Mouse (Mus musculus) 3134 (cell line): ENCODE data around the gene Pelp1.
"Not testable (repeated sequence)": the region's sequence is repeated elsewhere in the genome, so short reads cannot be mapped to it uniquely, and the experiment has no call there.

Experiments
- DNase-seq: peaks from one replicate; pipeline ENCODE4 v3.0.0-alpha.2; 2011; ENCODE audit warnings: low spot score; ENCODE audit not compliant: insufficient read length; ENCODE audit errors: extremely low read depth

The Pelp1 gene

DNA sequence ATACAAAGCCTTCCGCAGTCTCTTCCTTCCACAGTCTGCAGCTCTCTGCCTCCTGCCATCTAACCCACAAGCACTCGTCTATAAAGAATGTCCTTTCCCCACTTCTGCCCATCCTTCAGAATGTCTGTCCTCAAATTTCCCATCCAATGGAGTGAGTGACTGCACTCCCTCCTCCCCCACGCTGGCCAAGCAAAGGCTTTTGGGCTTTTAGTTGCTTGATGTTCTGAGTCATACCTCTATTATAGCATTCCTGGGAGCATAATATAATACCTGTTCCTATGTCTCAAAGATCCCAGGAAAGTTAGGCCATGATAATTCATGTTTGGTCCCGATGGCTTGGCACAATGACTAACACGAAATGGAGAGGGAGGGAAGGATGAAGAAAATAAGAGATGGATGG, 21.7 kb upstream of the Pelp1 start:
- DNase-seq = peak; percentile 39

DNA sequence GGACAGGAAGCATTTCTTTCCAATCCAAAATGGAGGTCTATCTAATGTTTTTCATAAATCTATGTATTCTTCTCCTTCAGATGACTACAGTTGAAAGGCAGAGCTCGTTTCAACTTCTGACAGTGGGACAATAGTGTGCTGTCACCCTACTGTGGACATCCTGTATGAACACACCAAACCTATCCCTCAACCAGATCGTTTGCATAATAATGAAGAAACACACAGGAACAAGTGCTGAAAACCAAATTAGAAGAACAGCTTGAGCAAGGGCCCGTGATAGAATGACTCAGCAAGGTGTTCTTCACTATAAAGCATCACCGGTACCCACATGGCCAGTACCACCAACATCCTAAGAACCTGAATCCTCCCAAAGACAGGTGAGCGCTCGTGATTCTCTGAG, 16.8 kb upstream of the Pelp1 start:
- not testable (repeated sequence) for DNase-seq

GRCm38 (mm10) chr11:70419486-70419885, 9.7 kb upstream of the Pelp1 start:
- no peak for DNase-seq

- DNase-seq = no peak
These were observed 8.4 kb upstream of the Pelp1 start for GRCm38 (mm10) chr11:70418199-70418598.

GRCm38 (mm10) chr11:70413961-70414360, 4.1 kb upstream of the Pelp1 start:
- DNase-seq = peak; percentile 38

- DNase-seq = no peak
These were observed 2.8 kb upstream of the Pelp1 start for GRCm38 (mm10) chr11:70412591-70412990.

- no peak for DNase-seq
These were observed 439 bp upstream of the Pelp1 start for GRCm38 (mm10) chr11:70410297-70410643.

DNA sequence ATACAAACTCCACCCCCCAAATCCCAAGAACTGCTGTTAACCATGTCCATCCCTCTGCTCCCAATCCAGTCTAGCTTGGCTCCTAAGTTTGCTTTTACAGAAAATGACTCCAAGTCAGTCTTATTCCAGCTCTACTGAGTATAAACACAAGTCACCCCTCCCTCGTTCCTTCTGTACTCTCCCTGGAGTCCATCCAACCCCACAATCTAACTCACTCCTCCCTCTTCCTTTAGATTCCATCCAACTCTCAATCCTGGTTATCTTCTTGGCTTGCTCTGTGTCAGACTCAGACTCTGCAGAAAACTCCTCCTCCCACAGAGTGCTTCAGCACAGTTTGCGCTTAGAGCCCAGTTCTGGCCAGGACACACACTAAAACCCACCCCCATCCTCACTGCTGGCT, 6.2 kb downstream of the Pelp1 start:
- DNase-seq = no peak

GRCm38 (mm10) chr11:70389421-70389820, 20.4 kb downstream of the Pelp1 start:
- no peak for DNase-seq

DNA sequence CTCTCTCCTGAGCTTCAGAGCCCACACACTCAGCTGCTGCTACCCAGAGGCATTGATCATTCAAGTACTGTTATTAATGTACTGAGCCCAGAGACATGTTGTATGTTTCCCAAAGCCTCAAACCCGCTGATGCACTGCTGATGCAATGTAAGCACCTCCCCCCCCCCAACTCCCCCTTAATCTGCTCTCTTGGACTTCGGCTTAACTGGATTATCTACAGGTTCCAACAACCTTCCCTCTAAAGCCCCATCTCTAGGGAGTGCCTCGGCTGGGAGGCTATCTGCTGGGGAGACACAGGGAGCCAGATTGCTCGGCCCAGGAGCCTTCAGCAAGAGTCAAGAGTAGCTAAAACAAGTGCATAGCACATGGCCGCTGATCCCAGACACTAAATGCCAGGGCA, 22.4 kb downstream of the Pelp1 start:
- no peak for DNase-seq

DNA sequence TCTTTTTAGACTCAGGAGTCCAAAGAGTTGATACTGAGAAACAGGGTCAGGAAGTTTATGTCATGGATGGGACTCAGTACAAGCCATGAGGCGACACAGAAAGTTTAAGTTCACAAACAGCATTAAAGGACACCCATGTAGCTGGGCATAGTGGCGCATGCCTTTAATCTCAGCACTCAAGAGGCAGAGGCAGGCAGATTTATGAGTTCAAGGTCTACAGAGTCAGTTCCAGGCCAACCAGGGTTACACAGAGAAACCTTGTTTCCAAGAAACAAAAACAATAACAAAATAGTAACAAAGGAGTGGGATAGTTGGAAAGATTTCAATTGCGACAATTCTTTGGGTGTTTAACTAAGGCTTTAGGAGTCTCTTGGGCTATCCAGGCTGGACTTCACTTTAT, 25.7 kb downstream of the Pelp1 start:
- DNase-seq = no peak

DNA sequence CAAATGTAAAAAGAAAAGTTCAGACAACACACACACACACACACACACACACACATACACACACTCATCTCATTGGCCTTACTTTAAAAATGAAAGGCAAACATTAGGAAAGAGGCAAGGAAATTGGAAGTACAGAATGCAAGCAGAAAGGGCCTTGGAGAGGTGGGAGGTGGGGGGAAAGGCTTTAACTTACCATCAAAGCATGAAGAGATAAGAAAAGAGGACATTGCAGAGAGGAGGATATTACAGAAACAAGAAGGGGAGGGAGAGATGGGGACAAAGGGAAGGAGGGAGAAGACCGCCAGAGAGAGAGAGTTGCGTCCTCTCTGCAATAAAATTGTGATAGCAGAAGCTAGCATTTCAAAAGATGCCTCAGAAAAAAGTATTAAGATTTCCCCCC, 28.5 kb downstream of the Pelp1 start:
- no peak for DNase-seq

DNA sequence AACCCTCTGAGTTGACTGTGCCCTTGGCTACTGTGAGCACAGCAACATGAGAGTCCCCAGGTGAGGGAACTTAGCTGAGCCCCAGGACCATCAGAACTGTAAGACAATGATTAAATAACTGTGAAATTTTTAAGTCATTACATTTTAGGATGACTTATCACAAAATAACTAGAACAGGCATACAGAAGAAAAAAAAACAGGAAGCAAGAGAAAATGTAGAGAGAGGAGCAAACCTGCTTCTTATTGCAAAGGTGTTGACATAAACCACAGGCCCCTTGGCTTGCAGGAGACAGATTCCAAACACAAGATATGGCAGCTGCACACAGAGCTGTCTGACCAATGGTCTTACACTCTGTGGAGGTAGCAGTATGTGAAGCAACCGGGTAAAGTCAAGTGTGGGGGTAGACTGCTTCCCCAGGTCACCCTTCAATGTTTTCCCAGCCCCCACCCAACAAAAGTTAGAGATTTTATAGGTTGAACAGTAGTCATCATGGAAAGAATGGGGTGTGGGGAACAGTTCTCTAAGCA, 29.3 kb downstream of the Pelp1 start:
- no peak for DNase-seq

- no peak for DNase-seq
These were observed 33.8 kb downstream of the Pelp1 start for GRCm38 (mm10) chr11:70376054-70376453.

- DNase-seq = no peak
These were observed 35.5 kb downstream of the Pelp1 start for GRCm38 (mm10) chr11:70374302-70374701.

- no peak for DNase-seq
These were observed 36.8 kb downstream of the Pelp1 start for GRCm38 (mm10) chr11:70372849-70373557.

DNA sequence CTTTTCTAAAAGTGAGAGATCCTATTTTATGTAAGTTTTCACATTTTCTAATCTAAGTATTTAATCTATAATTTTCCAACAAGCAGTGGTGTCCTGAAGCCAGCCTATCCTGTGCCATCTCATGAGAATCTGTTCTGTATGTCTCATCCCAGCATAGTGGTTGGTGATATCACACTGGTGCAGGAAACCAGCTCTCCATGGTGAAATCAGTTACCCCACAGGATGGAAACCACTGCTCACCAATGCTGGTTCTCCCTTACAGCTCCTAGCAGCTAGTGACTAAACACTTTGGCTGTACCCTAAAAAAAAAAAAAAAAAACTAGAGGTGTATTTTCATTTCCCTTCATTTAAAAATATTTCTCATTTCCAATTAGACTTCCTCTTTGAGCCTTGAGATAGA, 37.4 kb downstream of the Pelp1 start:
- DNase-seq = no peak

- DNase-seq = not testable (repeated sequence)
These were observed 41.2 kb downstream of the Pelp1 start for GRCm38 (mm10) chr11:70368626-70369025.

DNA sequence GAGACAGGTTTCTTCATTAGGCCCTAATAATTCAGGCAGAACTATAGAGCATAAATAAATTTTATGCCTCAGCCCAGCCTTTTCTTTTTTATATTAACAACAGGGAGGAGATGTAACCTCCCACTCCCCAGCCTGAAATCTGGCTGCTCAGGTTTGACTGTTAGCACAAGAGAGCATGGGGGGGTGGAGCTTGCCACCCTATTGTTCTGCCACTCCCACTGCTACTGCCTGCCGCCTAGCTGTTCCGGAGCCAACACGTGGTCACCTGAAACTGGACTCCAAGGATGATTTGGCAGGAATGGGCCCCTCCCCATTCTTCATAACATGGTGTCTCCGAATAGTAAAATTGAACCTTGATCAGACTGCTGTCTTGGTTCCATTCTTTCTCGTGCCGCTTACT, 42.1 kb downstream of the Pelp1 start:
- DNase-seq = not testable (repeated sequence)

GRCm38 (mm10) chr11:70351868-70352267, 58.0 kb downstream of the Pelp1 start, which contains the start of gene Alox15:
Gene Alox15 (minus strand): TSS chr11:70352031.
- DNase-seq = no peak

DNA sequence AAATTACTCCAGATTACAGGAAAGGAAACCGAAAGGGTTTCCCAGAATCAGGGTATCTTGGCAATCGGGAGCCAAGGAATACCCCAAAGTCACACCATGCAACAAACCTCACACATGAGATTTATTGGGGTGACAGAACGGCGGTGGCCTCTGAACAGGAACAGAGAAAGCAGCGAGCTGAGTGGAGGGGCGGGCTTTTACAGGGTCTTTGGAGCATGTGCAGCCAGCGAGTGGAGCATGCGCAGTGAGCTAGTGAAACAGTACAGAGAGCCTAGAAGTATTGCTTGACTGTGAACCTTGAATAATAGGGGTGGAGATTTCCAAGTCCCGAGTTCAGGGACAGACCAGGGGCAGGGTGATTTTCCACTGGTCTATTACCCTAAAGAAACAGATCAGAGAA, 61.2 kb downstream of the Pelp1 start:
- no peak for DNase-seq

GRCm38 (mm10) chr11:70347861-70348260, 62.0 kb downstream of the Pelp1 start:
- DNase-seq = no peak

DNA sequence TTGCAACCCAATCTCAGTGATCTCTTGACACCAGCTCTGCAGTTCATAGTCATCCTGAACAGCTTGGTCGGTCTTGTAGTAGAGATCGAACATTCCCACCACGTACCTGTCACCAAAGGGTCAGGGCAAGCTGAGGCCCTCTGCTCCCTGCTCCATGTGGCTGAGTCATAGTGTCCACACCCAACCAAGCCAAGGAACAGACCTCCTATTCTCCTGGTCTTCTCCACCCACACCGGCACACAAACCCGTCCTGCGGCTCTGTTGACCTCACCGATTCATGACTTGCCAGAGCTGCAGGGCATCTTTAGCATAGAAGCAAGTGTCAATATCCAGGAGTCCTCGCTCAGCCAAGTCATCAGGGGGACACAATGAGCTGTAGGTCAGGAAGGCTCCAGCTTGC, 64.3 kb downstream of the Pelp1 start:
- no peak for DNase-seq
